Mouse (Mus musculus) heart, embryonic 13.5 days (tissue): ENCODE measurements around the gene Cuedc2. TPM values are rescaled to one million over a fixed set of nuclear protein-coding genes. Genes with fewer than 3 reads are reported as not detected.
A peak's percentile ranks its signal among the peaks of the same experiment; 100 is the strongest.

ENCODE experiments used
- ATAC-seq: fragments of 200-750 bp; cut with Nextera tagmentation; 2 replicates; pipeline ENCODE4 v1.8.0; 2017; ENCODE audit warnings: moderate TSS enrichment; ENCODE audit not compliant: insufficient number of reproducible peaks, low FRiP score, low TSS enrichment; ENCODE audit errors: extremely low read depth
- H3K27ac ChIP-seq: fragments of 300-500 bp; sonication (generic); replicated peaks from 2 replicates; pipeline ENCODE4 v1.5.1; 2015; ENCODE audit warnings: moderate library complexity, mild to moderate bottlenecking, inconsistent platforms
- H3K27me3 ChIP-seq: fragments of 300-500 bp; sonication (generic); replicated peaks from 2 replicates; pipeline ENCODE4 v1.6.1; 2015; ENCODE audit warnings: mild to moderate bottlenecking, inconsistent platforms
- H3K36me3 ChIP-seq: fragments of 300-500 bp; sonication (generic); 2 replicates; pipeline ENCODE4 v1.6.1; 2015; ENCODE audit warnings: mild to moderate bottlenecking, inconsistent platforms
- H3K4me1 ChIP-seq: fragments of 300-500 bp; sonication (generic); 2 replicates; pipeline ENCODE4 v1.6.1; 2015; ENCODE audit warnings: inconsistent platforms
- H3K4me2 ChIP-seq: fragments of 300-500 bp; sonication (generic); 2 replicates; pipeline ENCODE4 v1.6.1; 2015; ENCODE audit warnings: inconsistent platforms, mild to moderate bottlenecking, moderate library complexity
- H3K4me3 ChIP-seq: fragments of 300-500 bp; sonication (generic); 2 replicates; pipeline ENCODE4 v1.5.1; 2015; ENCODE audit warnings: moderate library complexity, mild to moderate bottlenecking, inconsistent platforms
- H3K9ac ChIP-seq: fragments of 300-500 bp; sonication (generic); 2 replicates; pipeline ENCODE4 v1.6.1; 2015; ENCODE audit warnings: inconsistent platforms, mild to moderate bottlenecking, moderate library complexity
- H3K9me3 ChIP-seq: fragments of 300-500 bp; sonication (generic); 2 replicates; pipeline ENCODE4 v1.6.1; 2016; ENCODE audit warnings: inconsistent platforms
- WGBS: fragments of 180-500 bp; shearing (Covaris S2); methylation state at CpG from one replicate; pipeline ENCODE4 v1.1.7; 2015; ENCODE audit warnings: mixed read lengths; 5-methylcytosine and 5-hydroxymethylcytosine counted together
- polyA plus RNA-seq: library from polyadenylated mRNA; unstranded; fragments of >200 nt; fragmentation: Nextera tagmentation; extraction: Ambion mirVana; gene quantifications from 2 replicates; pipeline ENCODE4 v1.2.1, GENCODE M21; 2015

The Cuedc2 gene
- polyA plus RNA-seq, 1 experiment from 2014 or later, result 114 TPM

GRCm38 (mm10) chr19:46338942-46339286 lies 412 bp upstream of the Cuedc2 start:
- Histone ChIP-seq H3K36me3 (no peaks in the 10 kb centered on the region), H3K4me1 (peaks cover 20% of the 10 kb centered on the region), H3K4me3 (peak overlapping the region; percentile 87), H3K9ac (peak overlapping the region; percentile 77), H3K9me3 (no peaks in the 10 kb centered on the region), H3K4me2 (peak overlapping the region; percentile 88), H3K27me3 (peaks cover 17% of the 10 kb centered on the region), H3K27ac (peak overlapping the region; percentile 41; the same call in 1 of the 2 replicates)
- ATAC-seq, result no peak
- WGBS, result 53% methylated on average over 6 of the region's 6 CpGs

- peak overlapping the region; percentile 48; the same call in 1 of the 2 replicates for H3K27ac ChIP-seq
- no peaks in the 10 kb centered on the region for H3K9me3 ChIP-seq
- H3K4me1 ChIP-seq, result peaks cover 20% of the 10 kb centered on the region
- 0 out of 2 replicates have a peak, but pooled peaks cover 10% of the 10 kb centered on the region for H3K27me3 ChIP-seq
- H3K4me2 ChIP-seq, result peak overlapping the region; percentile 88
- ATAC-seq, result no peak
- no peaks in the 10 kb centered on the region for H3K36me3 ChIP-seq
- H3K4me3 ChIP-seq, result peak overlapping the region; percentile 87
- WGBS, result 38% methylated on average over 15 of the region's 15 CpGs
- peak overlapping the region; percentile 91 for H3K9ac ChIP-seq
Observed at GRCm38 (mm10) chr19:46337719-46338330, 677 bp downstream of the Cuedc2 start.

- no peak overlapping the region for H3K9ac ChIP-seq
- H3K27ac ChIP-seq, result no peak overlapping the region
- H3K36me3 ChIP-seq, result peaks cover 27% of the 10 kb centered on the region
- H3K4me3 ChIP-seq, result no peak overlapping the region
- no peak overlapping the region for H3K4me2 ChIP-seq
- WGBS, result 72% methylated on average over 3 of the region's 3 CpGs
- H3K4me1 ChIP-seq, result peaks cover 25% of the 10 kb centered on the region
- no peak for ATAC-seq
- H3K9me3 ChIP-seq, result no peaks in the 10 kb centered on the region
- no peaks in the 10 kb centered on the region for H3K27me3 ChIP-seq
Observed at GRCm38 (mm10) chr19:46333906-46334305, 4.6 kb downstream of the Cuedc2 start.

- no peak for ATAC-seq
- no peak overlapping the region for H3K4me2 ChIP-seq
- 63% methylated on average over 7 of the region's 7 CpGs for WGBS
- H3K4me3 ChIP-seq, result no peak overlapping the region
- H3K27ac ChIP-seq, result no peak overlapping the region
- peaks cover 27% of the 10 kb centered on the region for H3K36me3 ChIP-seq
- H3K27me3 ChIP-seq, result no peaks in the 10 kb centered on the region
- no peak overlapping the region for H3K9ac ChIP-seq
- H3K4me1 ChIP-seq, result peaks cover 23% of the 10 kb centered on the region
- no peaks in the 10 kb centered on the region for H3K9me3 ChIP-seq
Observed at GRCm38 (mm10) chr19:46332721-46333339, 5.7 kb downstream of the Cuedc2 start.

GRCm38 (mm10) chr19:46331936-46332335 lies 6.6 kb downstream of the Cuedc2 start:
- 78% methylated on average over 3 of the region's 3 CpGs for WGBS
- ATAC-seq, result no peak

GRCm38 (mm10) chr19:46331326-46331725 lies 7.2 kb downstream of the Cuedc2 start:
- H3K27ac ChIP-seq, result no peak overlapping the region
- WGBS, result 83% methylated on average over 14 of the region's 14 CpGs
- peaks cover 12% of the 10 kb centered on the region for H3K27me3 ChIP-seq
- H3K4me2 ChIP-seq, result no peak overlapping the region
- no peak overlapping the region for H3K9ac ChIP-seq
- H3K4me3 ChIP-seq, result no peak overlapping the region
- no peaks in the 10 kb centered on the region for H3K9me3 ChIP-seq
- H3K4me1 ChIP-seq, result peaks cover 28% of the 10 kb centered on the region
- H3K36me3 ChIP-seq, result peaks cover 27% of the 10 kb centered on the region
- ATAC-seq, result no peak

More at GRCm38 (mm10) chr19:46331936-46332335, 6.6 kb downstream of the Cuedc2 start:
- no peak overlapping the region for H3K27ac ChIP-seq
- peaks cover 6% of the 10 kb centered on the region for H3K27me3 ChIP-seq
- H3K4me3 ChIP-seq, result no peak overlapping the region
- no peak overlapping the region for H3K9ac ChIP-seq
- peaks cover 27% of the 10 kb centered on the region for H3K36me3 ChIP-seq
- no peak overlapping the region for H3K4me2 ChIP-seq
- no peaks in the 10 kb centered on the region for H3K9me3 ChIP-seq
- peaks cover 24% of the 10 kb centered on the region for H3K4me1 ChIP-seq

- ATAC-seq, result no peak
- peaks cover 28% of the 10 kb centered on the region for H3K4me1 ChIP-seq
- peaks cover 27% of the 10 kb centered on the region for H3K36me3 ChIP-seq
- no peak overlapping the region for H3K27ac ChIP-seq
- peaks cover 19% of the 10 kb centered on the region for H3K27me3 ChIP-seq
- 86% methylated on average over 12 of the region's 12 CpGs for WGBS
- no peak overlapping the region for H3K9ac ChIP-seq
- H3K9me3 ChIP-seq, result no peaks in the 10 kb centered on the region
- no peak overlapping the region for H3K4me2 ChIP-seq
- H3K4me3 ChIP-seq, result no peak overlapping the region
Observed at GRCm38 (mm10) chr19:46330696-46331095, 7.8 kb downstream of the Cuedc2 start.

- ATAC-seq, result 0 out of 2 replicates have a peak, but pooled peaks have one; percentile 26
Observed at GRCm38 (mm10) chr19:46329951-46330350, 8.6 kb downstream of the Cuedc2 start.

GRCm38 (mm10) chr19:46329031-46329641 lies 9.4 kb downstream of the Cuedc2 start:
- H3K4me2 ChIP-seq, result peak overlapping the region; percentile 98
- peak overlapping the region; percentile 84 for H3K27ac ChIP-seq
- H3K4me1 ChIP-seq, result peaks cover 28% of the 10 kb centered on the region
- no peaks in the 10 kb centered on the region for H3K9me3 ChIP-seq
- H3K27me3 ChIP-seq, result peaks cover 34% of the 10 kb centered on the region
- 2% methylated on average over 52 of the region's 54 CpGs for WGBS
- no peak for ATAC-seq
- H3K4me3 ChIP-seq, result peak overlapping the region; percentile 79
- H3K9ac ChIP-seq, result peak overlapping the region; percentile 84
- peaks cover 27% of the 10 kb centered on the region for H3K36me3 ChIP-seq

More at GRCm38 (mm10) chr19:46329951-46330350, 8.6 kb downstream of the Cuedc2 start:
- Histone ChIP-seq H3K9ac (no peak overlapping the region), H3K27me3 (peaks cover 26% of the 10 kb centered on the region), H3K9me3 (no peaks in the 10 kb centered on the region), H3K4me1 (peaks cover 28% of the 10 kb centered on the region), H3K4me3 (peak overlapping the region; percentile 79; the same call in 1 of the 2 replicates), H3K4me2 (peak overlapping the region; percentile 98), H3K27ac (no peak overlapping the region), H3K36me3 (peaks cover 27% of the 10 kb centered on the region)
- 6% methylated on average over 16 of the region's 16 CpGs for WGBS

GRCm38 (mm10) chr19:46328081-46329030 lies 10.1 kb downstream of the Cuedc2 start, which contains the start of gene Fbxl15:
Gene Fbxl15 (plus strand): TSS chr19:46328184.
- no peaks in the 10 kb centered on the region for H3K9me3 ChIP-seq
- under 1% methylated on average over 81 of the region's 81 CpGs for WGBS
- peaks cover 27% of the 10 kb centered on the region for H3K36me3 ChIP-seq
- peaks cover 42% of the 10 kb centered on the region for H3K27me3 ChIP-seq
- peak within 1 kb of the TSS; percentile 84 for H3K9ac ChIP-seq
- H3K4me1 ChIP-seq, result peaks cover 28% of the 10 kb centered on the region
- peak within 1 kb of the TSS; percentile 79 for H3K4me3 ChIP-seq
- H3K4me2 ChIP-seq, result peak within 1 kb of the TSS; percentile 98
- peak; percentile 69 for ATAC-seq
- H3K27ac ChIP-seq, result peak within 1 kb of the TSS; percentile 84
